ENCODE assay signal across 8 mouse cellular contexts in the genomic region with DNA sequence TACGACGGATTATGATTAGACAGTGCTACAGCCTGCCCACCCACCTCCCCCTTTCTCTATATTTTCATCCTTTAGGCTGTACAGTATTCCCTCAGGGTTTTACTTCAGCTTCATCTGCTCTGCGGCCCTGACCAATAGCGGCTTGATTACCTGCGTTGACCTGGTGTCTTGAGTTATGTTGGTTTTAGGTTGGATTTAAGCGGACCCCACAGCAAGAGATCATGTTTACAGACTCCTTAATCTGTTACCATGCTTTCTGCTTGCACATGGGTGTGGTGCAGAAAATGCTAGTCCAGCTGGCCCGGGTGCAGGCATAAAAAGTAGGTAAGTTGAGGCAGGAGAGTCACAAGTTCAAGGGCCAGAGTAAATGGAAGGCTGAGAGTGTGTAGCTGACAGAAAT. TPM values are rescaled to one million over a fixed set of nuclear protein-coding genes. Genes with fewer than 3 reads are reported as not detected.
DNase-seq lines count a peak whose midpoint lies in the region; ATAC-seq and TF ChIP-seq lines count a peak whose summit lies in the region.

No protein-coding gene starts in this region.

- peak overlapping the region; percentile 63 for H3K9ac ChIP-seq in lung, embryonic 14.5 days
- peak overlapping the region; percentile 75 for H3K9ac ChIP-seq in forebrain, embryonic 13.5 days
- H3K9ac ChIP-seq in limb, embryonic 12.5 days (replicated peaks): no peak overlapping the region

- H3K27me3 ChIP-seq in lung, embryonic 14.5 days (ENCODE audit: insufficient read depth, low read length): no peaks in the 10 kb centered on the region
- no peaks in the 10 kb centered on the region for H3K27me3 ChIP-seq in forebrain, embryonic 13.5 days
- no peaks in the 10 kb centered on the region for H3K27me3 ChIP-seq in limb, embryonic 12.5 days

- peak overlapping the region; percentile 98 for H3K4me2 ChIP-seq in lung, embryonic 14.5 days
- H3K4me2 ChIP-seq in forebrain, embryonic 13.5 days: peak overlapping the region; percentile 97
- H3K4me2 ChIP-seq in limb, embryonic 12.5 days: peak overlapping the region; percentile 90

- 77% methylated on average over 7 of the region's 7 CpGs for whole genome bisulfite sequencing in lung, embryonic 14.5 days
- WGBS in forebrain, embryonic 13.5 days: 87% methylated on average over 7 of the region's 7 CpGs
- WGBS in limb, embryonic 12.5 days: 81% methylated on average over 7 of the region's 7 CpGs
- WGBS in olfactory bulb, adult 2 months: 80% methylated on average over 7 of the region's 7 CpGs

- DNase-seq in lung, embryonic 14.5 days: no peak
- no peak for DNase-seq in lung, postnatal 10 days
- no peak for DNase-seq in urinary bladder, adult 18-20 months (ENCODE audit: low spot score in 2 of 2)
- DNase-seq in layer of hippocampus, postnatal 25 days (ENCODE audit: extremely low spot score in 1 of 2, low spot score in 1 of 2): no peak
- no peak for DNase-seq in adrenal gland, postnatal 14 days

- no peak for TF ChIP-seq POLR2A in olfactory bulb, adult 2 months (IDR thresholded peaks at IDR 0.05; ENCODE audit: insufficient read depth, low read depth, low read length)

- peak overlapping the region; percentile 68 for H3K4me3 ChIP-seq in lung, embryonic 14.5 days (ENCODE audit: low read depth, low read length)
- peak overlapping the region; percentile 84 for H3K4me3 ChIP-seq in forebrain, embryonic 13.5 days
- H3K4me3 ChIP-seq in limb, embryonic 12.5 days (replicated peaks): peak overlapping the region; percentile 78
- no peak overlapping the region for H3K4me3 ChIP-seq in olfactory bulb, adult 2 months (ENCODE audit: insufficient read depth, low read depth, low read length)

- H3K9me3 ChIP-seq in lung, embryonic 14.5 days (ENCODE audit: low read depth, low read length): no peaks in the 10 kb centered on the region
- H3K9me3 ChIP-seq in forebrain, embryonic 13.5 days (replicated peaks): no peaks in the 10 kb centered on the region
- H3K9me3 ChIP-seq in limb, embryonic 12.5 days: no peaks in the 10 kb centered on the region

- H3K27ac ChIP-seq in lung, embryonic 14.5 days (ENCODE audit: low read depth): peak overlapping the region; percentile 70; the same call in 1 of the 2 replicates
- peak overlapping the region; percentile 71; the same call in 1 of the 2 replicates for H3K27ac ChIP-seq in forebrain, embryonic 13.5 days
- peak overlapping the region; percentile 91; the same call in 1 of the 2 replicates for H3K27ac ChIP-seq in limb, embryonic 12.5 days
- H3K27ac ChIP-seq in olfactory bulb, adult 2 months (ENCODE audit: insufficient read depth, low read depth, low read length): peak overlapping the region; percentile 85; the same call in 1 of the 2 replicates

- no peak for TF ChIP-seq CTCF in lung, embryonic 14.5 days (IDR thresholded peaks at IDR 0.05; ENCODE audit: low read depth)
- no peak for TF ChIP-seq CTCF in olfactory bulb, adult 2 months (IDR thresholded peaks at IDR 0.05; ENCODE audit: insufficient read depth, low read depth, low read length)

- no peak for ATAC-seq in lung, embryonic 14.5 days (ENCODE audit: insufficient read depth)
- no peak for ATAC-seq in forebrain, embryonic 13.5 days
- no peak for ATAC-seq in limb, embryonic 12.5 days (ENCODE audit: insufficient number of reproducible peaks, insufficient read depth, low FRiP score, low TSS enrichment, low read depth)

- H3K36me3 ChIP-seq in lung, embryonic 14.5 days (ENCODE audit: insufficient read depth): peaks cover 53% of the 10 kb centered on the region
- peaks cover 49% of the 10 kb centered on the region for H3K36me3 ChIP-seq in forebrain, embryonic 13.5 days (ENCODE audit: poor library complexity, severe bottlenecking)
- peaks cover 61% of the 10 kb centered on the region for H3K36me3 ChIP-seq in limb, embryonic 12.5 days

- peaks cover 9% of the 10 kb centered on the region for H3K4me1 ChIP-seq in lung, embryonic 14.5 days (ENCODE audit: insufficient read depth)
- H3K4me1 ChIP-seq in forebrain, embryonic 13.5 days: peaks cover 30% of the 10 kb centered on the region
- H3K4me1 ChIP-seq in limb, embryonic 12.5 days (replicated peaks): peaks cover 19% of the 10 kb centered on the region
- peaks cover 19% of the 10 kb centered on the region for H3K4me1 ChIP-seq in olfactory bulb, adult 2 months (ENCODE audit: control insufficient read depth, insufficient read depth, low read length)

RNA-seq across cellular contexts. Expression of a gene that starts 0.8 kb away (rescaled TPM):
- 183 and 185 TPM in 2 replicates for polyA plus RNA-seq in lung, embryonic 14.5 days (2014; fragmentation: Nextera tagmentation; extraction: Ambion mirVana)
- 122 and 137 TPM in 2 replicates for polyA plus RNA-seq in forebrain, embryonic 13.5 days (2015; fragmentation: Nextera tagmentation; extraction: Ambion mirVana)
- polyA plus RNA-seq in limb, embryonic 12.5 days (2016; fragmentation: Nextera tagmentation; extraction: Ambion mirVana): 165 and 167 TPM in 2 replicates
- not detected in 2 replicates for polyA plus RNA-seq in olfactory bulb, adult 2 months (2012; ENCODE audit: insufficient read depth, insufficient read length, low replicate concordance, missing spikeins)
- total RNA-seq in layer of hippocampus, postnatal 25 days (2021): 10 to 100 TPM; 45.2 to 55.3 TPM
- 62.4 and 73.8 TPM in 2 replicates for total RNA-seq in adrenal gland, postnatal 14 days (2021)

RNA-seq across cellular contexts. Expression of a gene that starts 50.8 kb away (rescaled TPM):
- 53.3 and 57.7 TPM in 2 replicates for polyA plus RNA-seq in lung, embryonic 14.5 days (2014; fragmentation: Nextera tagmentation; extraction: Ambion mirVana)
- polyA plus RNA-seq in forebrain, embryonic 13.5 days (2015; fragmentation: Nextera tagmentation; extraction: Ambion mirVana): 43.9 and 50.2 TPM in 2 replicates
- 54.0 and 54.9 TPM in 2 replicates for polyA plus RNA-seq in limb, embryonic 12.5 days (2016; fragmentation: Nextera tagmentation; extraction: Ambion mirVana)
- polyA plus RNA-seq in olfactory bulb, adult 2 months (2012; ENCODE audit: insufficient read depth, insufficient read length, low replicate concordance, missing spikeins): not detected in 2 replicates
- 10 to 100 TPM; 65.6 to 86.5 TPM for total RNA-seq in layer of hippocampus, postnatal 25 days (2021)
- total RNA-seq in adrenal gland, postnatal 14 days (2021): 63.6 and 78.6 TPM in 2 replicates

Comparison
In these comparisons a context has a peak if more than half of its experiments do, and no peak if none do; other contexts are left out.
1. RNA of a gene that starts 0.8 kb away (polyA plus RNA-seq): 183 to 185 TPM in lung, embryonic 14.5 days, 165 to 167 TPM in limb, embryonic 12.5 days and 122 to 137 TPM in forebrain, embryonic 13.5 days; not detected in olfactory bulb, adult 2 months; every median in the first group is over 100 times any median in the second.
2. Peak in every context shown above with its lines, with median percentiles within 50 percentile points of each other: H3K27ac ChIP-seq and H3K4me2 ChIP-seq.